Mouse (Mus musculus): ENCODE data around the gene Mrap. TPM values are rescaled to one million over a fixed set of nuclear protein-coding genes. Genes with fewer than 3 reads are reported as not detected.
A peak's percentile ranks its signal among the peaks of the same experiment; 100 is the strongest.

Mrap gene
- total RNA-seq, 2 experiments from 2014 or later = not detected

GRCm38 (mm10) chr16:90747143-90747542 is 9.1 kb downstream of the Mrap start:
- intact Hi-C loops (cut with DNase I) = no loop called here
- DNase-seq (ENCODE audit: low spot score in 2 of 2) = peak; percentile 31 to 33

GRCm38 (mm10) chr16:90748169-90748568 is 10.2 kb downstream of the Mrap start:
- DNase-seq (ENCODE audit: low spot score in 2 of 2) = no peak
- intact Hi-C loops (cut with DNase I) = no loop called here

GRCm38 (mm10) chr16:90753386-90753941 is 15.5 kb downstream of the Mrap start:
- intact Hi-C loops (cut with DNase I) = no loop called here
- DNase-seq (ENCODE audit: low spot score in 2 of 2) = no peak

- intact Hi-C loops (cut with DNase I) = no loop called here
- no peak for DNase-seq (ENCODE audit: low spot score in 2 of 2)
Observed at GRCm38 (mm10) chr16:90759335-90759734, 21.3 kb downstream of the Mrap start.

- intact Hi-C loops (cut with DNase I) = no loop called here
- no peak for DNase-seq (ENCODE audit: low spot score in 2 of 2)
Observed at GRCm38 (mm10) chr16:90760515-90760914, 22.5 kb downstream of the Mrap start.

- intact Hi-C loops (cut with DNase I) = no loop called here
- DNase-seq (ENCODE audit: low spot score in 2 of 2) = no peak
Observed at GRCm38 (mm10) chr16:90765195-90765877, 27.3 kb downstream of the Mrap start.

- DNase-seq (ENCODE audit: low spot score in 2 of 2) = no peak
- intact Hi-C loops (cut with DNase I) = no loop called here
Observed at GRCm38 (mm10) chr16:90766919-90767454, 29.0 kb downstream of the Mrap start.

DNA sequence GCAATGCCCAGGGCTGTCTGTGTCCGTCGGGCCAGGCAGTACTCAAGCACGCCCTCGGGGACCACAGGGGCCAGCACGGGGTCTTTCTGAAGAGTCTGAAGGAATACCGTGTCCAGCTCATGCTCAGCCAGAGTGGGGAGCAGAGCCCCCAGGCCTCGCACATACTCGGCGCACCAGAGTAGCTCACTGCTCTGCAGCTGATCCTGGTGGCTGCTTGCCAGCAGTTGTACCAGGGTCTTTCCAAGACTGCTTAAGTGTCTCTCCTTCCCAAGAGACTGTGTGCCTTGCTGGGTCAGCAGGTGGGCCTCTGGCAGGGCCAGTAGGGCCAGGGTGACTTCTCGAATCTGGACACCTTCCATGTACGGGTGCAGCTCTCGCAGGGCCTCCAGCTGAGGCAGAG is 36.2 kb downstream of the Mrap start:
- intact Hi-C loops (cut with DNase I) = no loop called here
- DNase-seq (ENCODE audit: low spot score in 2 of 2) = no peak

- intact Hi-C loops (cut with DNase I) = no loop called here
- DNase-seq (ENCODE audit: low spot score in 2 of 2) = no peak
Observed at GRCm38 (mm10) chr16:90774646-90775045, 36.6 kb downstream of the Mrap start.

DNA sequence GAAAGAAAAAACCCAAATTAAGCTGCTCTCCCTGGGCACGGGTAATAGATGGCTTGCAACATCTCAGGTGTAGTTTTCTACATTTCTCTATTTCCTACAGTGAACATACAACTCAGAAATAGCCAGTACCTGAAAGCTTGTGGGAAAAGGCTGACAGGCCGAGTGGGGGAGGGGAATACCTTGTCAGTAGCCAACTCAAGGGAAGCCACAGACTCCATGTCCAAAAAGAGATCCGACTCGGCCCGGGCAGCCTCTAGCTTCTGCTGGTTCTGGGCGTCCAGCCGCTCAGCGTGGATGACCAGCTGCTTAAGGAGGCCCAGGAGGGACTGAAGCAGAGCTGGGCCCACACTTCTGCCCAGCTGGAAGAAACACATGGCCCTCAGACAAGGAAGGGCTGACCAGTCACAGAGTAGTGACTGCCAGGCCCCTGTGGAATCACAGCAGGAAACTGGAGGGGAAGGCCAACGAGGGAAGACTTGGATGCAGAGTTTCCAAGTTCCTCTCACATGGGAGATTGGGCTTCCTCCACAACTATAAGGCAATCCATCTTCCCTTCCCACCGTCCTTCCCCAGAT is 38.0 kb downstream of the Mrap start:
- no peak for DNase-seq (ENCODE audit: low spot score in 2 of 2)
- intact Hi-C loops (cut with DNase I) = no loop called here

- no peak for DNase-seq (ENCODE audit: low spot score in 2 of 2)
- intact Hi-C loops (cut with DNase I) = no loop called here
Observed at GRCm38 (mm10) chr16:90779783-90780182, 41.8 kb downstream of the Mrap start.

DNA sequence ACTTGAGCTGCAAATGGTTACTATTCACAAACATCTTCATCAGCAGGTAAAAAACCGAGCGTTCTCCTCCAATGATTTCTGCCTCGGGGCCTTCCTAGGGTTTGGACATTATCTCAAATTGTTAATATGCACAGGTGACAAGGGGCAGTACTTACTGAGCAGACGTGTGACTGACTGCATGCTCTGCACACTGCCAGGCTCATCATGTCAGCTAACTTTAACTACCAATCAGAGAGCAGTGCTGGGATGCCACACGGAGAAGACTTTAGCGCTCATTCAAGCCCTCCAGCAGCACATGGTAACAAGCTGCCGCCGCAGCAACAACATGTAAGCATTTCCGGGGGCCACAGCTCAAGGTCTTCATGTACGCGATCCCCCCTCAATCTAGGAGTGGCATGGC is 45.3 kb downstream of the Mrap start:
- DNase-seq (ENCODE audit: low spot score in 2 of 2) = no peak
- intact Hi-C loops (cut with DNase I) = no loop called here

- no peak for DNase-seq (ENCODE audit: low spot score in 2 of 2)
- intact Hi-C loops (cut with DNase I) = no loop called here
Observed at GRCm38 (mm10) chr16:90785257-90785656, 47.2 kb downstream of the Mrap start.

GRCm38 (mm10) chr16:90788580-90788979 is 50.6 kb downstream of the Mrap start:
- intact Hi-C loops (cut with DNase I) = no loop called here
- DNase-seq (ENCODE audit: low spot score in 2 of 2) = no peak

GRCm38 (mm10) chr16:90790946-90791345 is 52.9 kb downstream of the Mrap start:
- DNase-seq (ENCODE audit: low spot score in 2 of 2) = no peak
- intact Hi-C loops (cut with DNase I) = no loop called here

GRCm38 (mm10) chr16:90792066-90792465 is 54.1 kb downstream of the Mrap start:
- intact Hi-C loops (cut with DNase I) = no loop called here
- DNase-seq (ENCODE audit: low spot score in 2 of 2) = no peak

- no peak for DNase-seq (ENCODE audit: low spot score in 2 of 2)
- intact Hi-C loops (cut with DNase I) = no loop called here
Observed at GRCm38 (mm10) chr16:90792500-90792899, 54.5 kb downstream of the Mrap start.

GRCm38 (mm10) chr16:90794708-90795107 is 56.7 kb downstream of the Mrap start:
- intact Hi-C loops (cut with DNase I) = no loop called here

DNA sequence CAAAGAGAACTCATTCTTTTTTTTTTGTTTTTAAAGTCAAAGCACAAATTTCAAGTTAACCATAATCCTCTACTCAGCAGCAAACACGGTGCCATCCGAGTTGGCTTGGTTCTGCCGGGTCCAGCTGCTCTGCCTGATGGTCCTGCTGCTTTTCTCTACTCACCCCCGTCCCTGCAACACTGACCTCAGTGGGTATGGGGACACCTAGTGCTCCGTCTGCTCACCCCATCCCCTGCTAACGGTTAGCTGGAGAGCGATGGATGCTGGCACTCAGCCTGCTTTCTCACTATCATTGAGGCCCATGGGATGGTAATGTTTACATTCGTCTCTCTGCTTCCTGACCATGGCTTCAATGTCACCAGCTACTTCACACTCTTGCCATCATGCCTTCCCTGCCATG is 60.4 kb downstream of the Mrap start:
- no peak for DNase-seq (ENCODE audit: low spot score in 2 of 2)
- intact Hi-C loops (cut with DNase I) = no loop called here

More at GRCm38 (mm10) chr16:90794708-90795107, 56.7 kb downstream of the Mrap start:
- no peak for DNase-seq (ENCODE audit: low spot score in 2 of 2)

DNA sequence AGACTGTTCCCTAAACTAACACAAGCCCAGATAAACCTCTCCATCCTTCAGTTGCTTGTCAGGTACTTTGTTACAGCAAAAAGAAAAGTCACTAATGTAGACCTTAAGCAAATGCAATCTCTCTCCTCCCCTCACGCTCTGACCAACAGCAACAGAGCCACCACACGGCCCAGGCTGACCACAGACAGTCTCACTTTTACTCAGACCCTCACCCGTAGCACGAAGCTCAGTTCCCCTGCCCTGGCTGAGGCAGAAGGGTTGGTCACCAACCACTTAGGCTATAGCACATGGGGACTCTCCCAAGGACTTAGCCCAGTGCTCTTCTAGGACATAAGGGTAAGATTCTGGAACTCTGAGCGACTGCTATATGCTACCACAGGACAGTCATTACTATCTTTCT is 60.8 kb downstream of the Mrap start:
- no peak for DNase-seq (ENCODE audit: low spot score in 2 of 2)
- intact Hi-C loops (cut with DNase I) = no loop called here
